Mouse (Mus musculus) WW6 (cell line): ENCODE measurements around the gene Frmd4a.

Source experiments
- DNase-seq: peaks from one replicate; pipeline ENCODE4 v3.0.0-alpha.2; 2013; ENCODE audit warnings: low read depth, low spot score

Gene Frmd4a

DNA sequence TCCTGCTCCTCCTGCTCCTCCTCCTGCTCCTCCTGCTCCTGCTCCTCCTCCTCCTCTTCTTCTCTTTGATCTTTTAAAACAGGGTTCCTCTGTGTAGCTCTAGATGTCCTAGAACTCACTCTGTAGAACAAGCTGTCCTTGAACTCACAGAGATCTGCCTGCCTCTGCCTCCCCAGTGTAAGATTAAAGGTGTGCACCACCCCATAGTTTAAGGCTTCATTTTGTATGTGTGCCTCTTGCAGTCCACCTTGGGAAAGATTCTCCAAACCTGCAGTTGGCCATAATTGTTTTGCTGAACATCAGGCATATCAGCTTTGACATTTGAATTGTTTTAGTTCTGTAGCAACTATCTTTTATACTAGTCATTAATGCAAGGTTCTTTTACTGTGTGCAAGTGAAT lies 501.0 kb downstream of the Frmd4a start:
- DNase-seq: no peak

DNA sequence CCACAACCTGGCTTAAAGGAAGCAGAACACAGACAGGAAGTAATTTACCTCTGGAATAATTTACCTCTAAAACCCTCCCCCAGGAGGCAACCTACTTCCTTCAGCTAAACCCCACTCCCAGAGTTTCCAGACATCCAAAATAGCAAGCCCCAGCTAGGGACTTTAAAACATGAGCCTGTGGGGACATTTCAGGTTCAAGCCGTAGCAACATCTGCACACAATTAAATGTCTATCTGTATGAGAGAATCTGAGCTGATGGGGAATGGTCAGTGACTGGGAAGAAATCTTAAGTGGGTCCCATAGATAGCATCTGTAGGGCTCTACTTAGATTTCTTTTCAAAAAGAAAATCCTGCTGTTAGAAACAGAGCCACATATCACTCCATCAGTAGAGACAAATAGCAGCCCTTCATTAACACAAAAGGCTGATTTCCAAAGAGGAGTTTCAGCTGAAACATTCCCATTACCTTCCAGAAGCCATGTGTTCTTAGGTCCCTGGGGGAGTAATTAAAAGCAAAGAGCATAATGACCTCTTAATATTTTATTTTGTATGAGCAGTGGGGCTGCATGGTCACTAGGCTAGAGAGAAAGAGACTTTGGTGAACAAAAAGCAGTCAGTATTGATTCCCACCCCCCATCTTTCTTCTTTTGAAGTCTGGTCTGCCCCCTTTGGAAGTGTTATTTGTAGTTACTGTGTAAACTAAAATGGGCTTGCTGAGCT lies 505.4 kb downstream of the Frmd4a start:
- no peak for DNase-seq

DNA sequence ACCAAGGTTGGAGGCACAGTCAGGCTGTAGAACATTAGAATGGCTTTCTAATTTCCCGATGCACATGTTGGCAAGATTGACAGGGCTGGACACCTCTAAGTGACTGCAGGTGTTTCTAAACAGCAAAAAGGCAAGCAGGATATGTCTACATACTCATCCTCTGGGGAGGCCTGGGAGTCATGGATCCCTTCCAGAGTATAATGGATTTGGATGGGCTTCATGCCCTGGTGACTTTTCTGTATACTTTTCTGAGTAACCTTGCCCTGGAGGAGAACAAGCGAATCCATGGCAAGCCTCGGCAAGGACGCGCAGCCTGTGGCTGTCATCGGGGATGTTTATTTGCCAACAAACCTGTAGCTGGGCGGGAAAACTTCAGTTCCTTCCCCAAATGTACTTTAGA lies 509.6 kb downstream of the Frmd4a start:
- DNase-seq: no peak

DNA sequence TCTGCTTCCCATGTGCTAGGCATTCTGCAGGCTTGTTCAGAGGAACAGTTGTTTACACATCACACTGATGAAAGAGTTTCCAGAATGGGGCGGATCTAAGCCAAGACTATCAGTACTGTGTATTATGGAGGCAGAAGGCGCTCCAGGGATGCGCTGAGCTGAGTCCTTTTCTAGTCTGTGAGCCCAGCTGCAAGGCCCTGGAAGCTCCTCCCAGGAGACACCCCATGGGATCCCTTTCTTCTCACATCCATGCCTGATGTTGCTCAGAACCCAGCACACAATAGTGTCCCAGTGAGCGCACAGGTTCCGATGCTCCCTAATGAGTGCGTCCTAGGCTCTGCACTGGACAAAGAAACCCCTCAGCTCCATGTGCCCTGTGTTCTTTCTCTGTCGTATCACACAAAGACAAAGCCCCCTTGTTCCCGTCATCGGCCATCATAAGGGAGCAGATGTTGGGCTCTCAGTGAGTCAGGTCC lies 511.8 kb downstream of the Frmd4a start:
- no peak for DNase-seq

DNA sequence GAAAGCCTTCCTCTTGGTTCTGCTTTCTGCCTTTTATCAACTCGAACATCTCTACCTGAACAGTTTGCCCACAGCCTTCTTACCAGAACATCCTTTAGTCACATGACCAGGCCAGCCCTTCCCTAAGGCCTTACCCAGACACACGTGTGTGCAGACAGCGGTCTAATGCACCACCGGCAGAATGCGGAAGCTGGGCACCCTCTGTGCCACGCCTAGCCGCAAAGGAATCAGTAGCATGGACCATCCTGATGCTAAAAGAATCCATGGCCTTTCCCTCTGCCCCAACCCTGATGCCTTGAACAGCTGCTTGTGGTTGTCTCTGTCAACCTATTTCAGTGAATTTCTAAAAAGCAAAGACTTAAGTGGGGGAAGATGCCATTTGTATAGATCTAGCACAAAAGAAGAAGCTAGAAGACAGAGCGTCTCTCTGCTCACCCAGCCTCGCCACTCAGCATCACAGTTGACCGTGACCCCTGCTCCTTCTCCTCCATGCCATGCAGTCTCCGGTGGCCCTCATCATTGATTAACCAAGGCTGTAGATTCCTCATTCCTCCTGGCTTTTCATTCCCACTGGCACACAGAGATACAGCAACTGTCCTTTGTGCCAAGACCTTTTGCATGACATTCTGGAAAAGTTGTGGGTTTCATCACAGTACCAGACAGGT lies 514.1 kb downstream of the Frmd4a start:
- DNase-seq: no peak

DNA sequence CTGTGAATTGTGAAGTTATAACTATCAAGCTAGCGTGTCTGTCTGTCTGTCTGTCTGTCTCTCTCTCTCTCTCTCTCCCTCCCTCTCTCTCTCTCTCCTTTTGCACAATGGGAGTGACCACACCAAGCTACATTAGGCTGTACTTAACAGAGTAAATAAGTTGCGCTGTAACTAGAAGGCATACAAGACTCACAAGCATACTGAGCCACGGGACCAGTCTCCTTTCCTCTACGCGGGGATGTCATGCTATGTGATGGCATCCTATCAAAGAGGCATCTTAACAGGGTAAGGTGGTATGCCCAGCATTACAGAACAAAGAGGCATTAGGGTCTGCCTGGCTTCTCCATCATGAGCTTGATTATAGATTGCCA lies 514.7 kb downstream of the Frmd4a start:
- DNase-seq: no peak

DNA sequence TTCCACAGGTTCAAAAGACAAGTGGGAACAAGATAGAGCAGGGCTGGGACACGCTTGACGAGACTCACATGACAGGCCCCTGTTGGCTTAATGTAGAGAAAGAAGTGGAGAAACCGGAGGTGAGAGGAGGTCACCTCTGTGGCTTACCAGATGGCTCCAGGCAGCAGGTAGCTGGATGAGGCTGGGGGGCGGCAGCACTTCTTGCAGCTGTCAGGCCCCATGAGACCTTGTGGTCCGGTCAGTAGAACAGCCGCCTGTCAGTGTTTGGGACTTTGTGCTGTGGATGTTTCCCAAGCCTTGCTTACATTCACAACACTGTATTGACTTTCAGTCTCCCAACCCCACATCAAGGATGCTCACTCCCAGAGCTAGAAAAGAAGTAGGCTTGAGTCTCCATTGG lies 515.4 kb downstream of the Frmd4a start:
- DNase-seq: no peak

DNA sequence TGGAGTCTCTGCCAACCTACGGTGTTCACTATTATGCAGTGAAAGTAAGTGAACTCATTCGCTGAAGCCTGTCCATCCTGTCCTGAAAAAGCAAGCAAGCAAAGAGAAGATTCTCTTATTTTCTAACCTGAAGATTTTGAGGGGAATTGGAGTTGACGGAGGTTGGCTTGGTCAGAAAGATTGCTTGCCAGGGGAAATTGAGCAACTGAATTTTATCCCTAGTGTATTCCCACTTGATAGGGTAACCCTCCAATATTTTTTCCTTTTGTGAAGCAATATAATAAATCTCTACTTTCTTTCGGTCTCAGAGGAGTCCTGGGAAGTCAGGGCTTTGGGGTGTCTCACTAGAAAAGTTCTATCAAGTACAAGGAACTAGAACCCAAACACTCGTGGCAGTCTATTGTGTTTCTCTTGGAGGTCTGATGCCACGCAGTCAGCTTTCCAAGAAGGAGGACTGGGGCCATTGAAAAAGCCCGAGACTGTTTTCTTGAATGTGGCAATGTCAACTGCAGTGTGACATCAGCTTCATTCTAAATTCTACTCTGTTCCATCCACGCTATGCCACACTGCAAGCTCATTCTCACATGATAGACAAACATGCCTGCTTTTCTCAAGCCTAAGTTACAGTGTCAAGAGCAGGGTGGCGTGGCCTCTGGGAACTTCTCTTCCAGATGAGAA lies 517.8 kb downstream of the Frmd4a start:
- DNase-seq: no peak

DNA sequence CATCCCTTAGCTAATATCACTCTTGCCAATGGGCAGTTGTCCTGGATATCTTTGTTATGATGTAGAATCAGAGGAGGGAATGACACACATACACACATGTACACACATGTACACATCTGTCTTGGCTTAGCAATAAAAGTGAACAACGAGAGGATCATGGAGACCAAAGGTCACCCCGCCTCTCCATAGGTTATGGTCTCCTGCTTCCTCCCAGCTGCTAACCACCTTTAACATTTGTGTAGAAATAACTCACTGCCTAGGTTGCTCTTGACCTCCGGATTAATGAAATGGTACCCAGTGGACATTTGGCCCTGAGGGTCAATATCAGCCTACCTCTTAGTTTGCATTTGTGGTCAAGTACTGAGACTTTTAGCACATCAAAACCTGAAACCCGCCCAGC lies 523.8 kb downstream of the Frmd4a start:
- no peak for DNase-seq

DNA sequence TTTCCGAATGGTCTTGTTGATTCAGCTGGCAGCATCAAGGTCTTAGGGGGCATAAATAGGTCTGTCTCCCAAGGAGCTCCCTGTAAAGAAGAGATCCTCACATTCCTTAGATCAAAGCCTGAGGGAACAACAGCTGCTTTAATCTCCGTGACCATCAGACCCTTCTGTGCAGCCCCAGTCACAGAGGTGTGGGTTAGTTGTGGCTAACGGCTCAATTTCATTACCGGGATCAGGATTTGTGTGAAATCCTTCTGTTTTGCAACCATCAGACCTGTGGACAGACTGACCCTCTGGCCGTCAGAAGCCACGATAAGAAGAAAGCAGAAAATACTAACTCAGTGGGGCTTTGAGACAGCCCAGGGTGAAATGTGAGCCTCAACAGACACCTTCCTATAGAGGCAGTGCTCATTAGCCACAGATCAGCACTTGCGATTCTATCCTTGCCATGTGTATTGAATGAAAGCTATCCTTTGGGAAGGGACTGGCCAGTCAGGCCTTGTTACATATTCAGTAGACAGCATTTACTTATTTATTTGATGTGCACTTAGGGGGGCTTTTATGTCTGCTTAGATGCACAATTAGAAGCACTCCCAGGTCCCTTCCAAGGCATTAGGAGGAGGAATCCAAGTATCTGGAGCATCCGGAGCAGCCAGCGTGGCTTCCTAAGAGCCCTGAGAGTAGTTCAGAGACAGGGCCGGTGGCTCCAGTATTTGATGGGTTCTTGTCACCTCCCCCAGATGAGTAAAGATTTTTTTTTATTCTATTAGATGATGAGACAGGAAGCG lies 524.5 kb downstream of the Frmd4a start:
- DNase-seq: no peak

DNA sequence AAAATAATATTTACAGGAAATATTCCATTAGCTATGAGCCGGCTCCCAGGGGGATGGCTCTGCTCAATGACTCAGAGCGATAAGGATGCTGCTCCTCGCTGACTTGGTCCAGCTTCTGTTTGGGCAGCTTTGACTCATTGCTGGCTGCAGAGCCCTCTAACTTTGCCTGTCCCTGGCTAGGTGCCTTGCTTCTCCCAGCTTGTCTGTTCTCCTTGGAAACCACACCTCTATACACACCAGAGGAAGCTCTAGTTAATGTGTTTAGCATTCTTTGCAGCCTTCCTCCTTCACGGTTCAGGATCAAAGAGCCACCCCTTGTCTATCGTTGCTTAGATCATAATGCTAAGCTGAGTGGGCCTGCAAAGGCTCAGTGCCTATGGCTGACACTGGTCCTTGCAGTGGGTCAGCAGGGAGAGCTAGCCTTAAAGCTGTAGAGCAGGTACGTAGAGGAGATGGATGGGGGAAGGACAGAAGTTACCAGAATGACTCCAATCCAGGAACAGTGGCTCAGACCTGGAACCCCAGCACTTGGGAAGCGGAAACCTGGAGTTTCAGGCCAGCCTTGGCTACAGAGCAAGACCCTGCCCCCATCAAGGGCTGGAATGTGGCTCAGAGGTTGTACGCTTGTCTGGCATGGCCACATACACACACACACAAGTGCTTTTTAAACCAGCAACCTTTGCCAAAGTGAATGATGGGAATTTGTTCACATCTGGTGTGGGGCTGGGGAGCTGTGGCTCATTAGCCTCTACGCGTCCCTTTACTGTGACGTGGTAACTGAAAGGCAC lies 525.3 kb downstream of the Frmd4a start:
- no peak for DNase-seq

DNA sequence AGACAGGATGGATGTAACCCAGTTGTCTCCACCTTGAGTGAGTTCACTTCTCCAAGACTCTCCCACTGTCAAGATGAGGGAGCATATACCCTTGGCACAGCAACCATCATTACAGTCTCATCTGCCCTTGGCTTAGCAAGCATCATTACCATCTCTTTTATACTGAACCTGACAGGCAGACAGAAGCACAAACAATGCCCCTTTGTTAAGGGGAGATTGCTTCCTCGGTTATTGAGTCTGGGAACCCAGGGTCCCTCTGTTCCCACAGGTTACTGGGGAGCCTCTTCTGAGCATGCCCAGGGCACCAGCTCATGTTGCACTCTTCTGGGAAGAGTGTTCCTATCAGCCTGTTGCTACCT lies 525.9 kb downstream of the Frmd4a start:
- no peak for DNase-seq

DNA sequence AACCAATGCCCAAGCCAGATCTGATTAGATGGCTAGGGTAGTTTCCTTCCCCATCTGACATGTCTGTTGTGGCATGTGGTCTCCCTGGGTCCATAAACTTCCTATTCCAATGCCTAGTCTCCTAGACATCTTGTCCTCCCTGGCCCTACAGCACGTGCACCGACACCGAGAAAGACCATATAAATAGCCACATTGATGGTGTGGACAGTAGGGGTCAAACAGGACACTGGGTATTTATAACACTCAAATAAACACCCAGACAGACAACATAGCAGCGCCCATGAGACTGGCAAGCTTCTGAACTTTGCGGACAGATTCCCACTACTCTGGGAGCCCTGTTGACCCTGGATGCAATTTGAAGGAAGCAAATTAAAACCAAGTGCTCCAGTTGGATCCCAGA lies 526.8 kb downstream of the Frmd4a start:
- DNase-seq: no peak

DNA sequence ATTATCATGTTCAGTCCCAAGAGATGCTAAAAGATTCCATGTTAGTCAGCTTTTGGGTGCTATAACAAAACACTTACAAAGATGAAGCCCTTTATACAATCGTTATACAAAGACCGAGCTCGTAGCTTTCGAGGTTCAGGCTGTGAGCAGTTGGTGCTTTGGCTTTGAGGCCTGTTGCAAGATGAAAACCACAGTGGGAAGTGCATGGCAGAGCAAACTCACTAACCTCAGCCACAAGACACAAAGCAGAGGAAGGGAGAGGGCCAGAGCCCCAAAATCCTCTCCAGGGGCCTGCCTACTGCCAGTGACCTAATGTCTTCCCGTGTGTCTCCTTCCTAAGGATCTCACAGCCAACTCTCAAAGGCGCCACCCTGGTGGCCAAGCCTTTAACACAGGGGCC lies 527.7 kb downstream of the Frmd4a start:
- no peak for DNase-seq

DNA sequence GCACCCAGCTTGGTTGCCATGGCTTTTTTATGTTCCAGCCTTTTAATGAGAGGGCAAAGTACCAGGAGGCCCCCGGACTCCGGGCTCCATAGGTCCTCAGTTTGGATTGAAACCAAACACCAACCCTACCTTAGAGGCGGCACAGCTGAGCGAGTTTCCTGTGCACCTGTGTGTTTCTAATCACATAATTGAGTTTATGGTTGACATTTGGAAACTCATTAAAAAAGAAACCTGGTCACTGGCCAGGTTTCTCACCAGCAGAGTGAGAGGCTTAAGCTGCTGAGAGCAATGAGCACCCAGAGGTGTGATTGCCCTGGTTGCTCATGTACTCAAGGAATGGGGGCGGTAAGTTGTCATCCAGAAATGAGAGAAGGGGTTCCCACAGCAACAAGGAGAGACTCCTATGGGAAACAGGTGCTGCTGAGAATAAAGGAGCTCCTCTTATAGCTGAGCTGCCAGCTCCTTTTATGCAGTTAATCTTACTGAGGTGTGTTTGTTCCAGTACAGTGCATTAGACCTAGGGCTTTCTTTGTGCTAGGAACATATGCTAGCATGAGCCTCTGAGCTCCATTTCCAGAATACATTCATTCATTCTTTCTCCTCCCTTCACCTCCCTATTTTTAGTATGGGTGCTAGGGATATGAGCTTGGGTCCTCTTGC lies 529.6 kb downstream of the Frmd4a start:
- DNase-seq: no peak

DNA sequence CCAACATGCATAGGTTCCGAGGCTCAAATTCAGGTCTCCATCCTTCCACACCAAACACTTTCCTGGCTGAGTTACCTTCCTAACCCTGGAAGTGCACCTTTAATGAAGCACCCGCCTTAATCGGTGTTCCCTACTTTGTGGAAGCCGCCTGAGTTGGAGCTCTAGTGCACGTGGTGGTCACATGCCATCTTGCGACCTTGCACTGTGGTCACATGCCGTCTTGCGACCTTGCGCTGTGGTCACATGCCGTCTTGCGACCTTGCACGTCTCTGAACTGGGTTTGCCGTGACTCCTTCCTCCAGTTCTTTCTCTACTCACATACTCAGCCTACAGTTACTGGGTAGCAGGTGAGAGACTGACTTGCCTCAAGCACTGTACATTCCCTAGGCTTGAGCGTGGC lies 531.8 kb downstream of the Frmd4a start:
- no peak for DNase-seq

DNA sequence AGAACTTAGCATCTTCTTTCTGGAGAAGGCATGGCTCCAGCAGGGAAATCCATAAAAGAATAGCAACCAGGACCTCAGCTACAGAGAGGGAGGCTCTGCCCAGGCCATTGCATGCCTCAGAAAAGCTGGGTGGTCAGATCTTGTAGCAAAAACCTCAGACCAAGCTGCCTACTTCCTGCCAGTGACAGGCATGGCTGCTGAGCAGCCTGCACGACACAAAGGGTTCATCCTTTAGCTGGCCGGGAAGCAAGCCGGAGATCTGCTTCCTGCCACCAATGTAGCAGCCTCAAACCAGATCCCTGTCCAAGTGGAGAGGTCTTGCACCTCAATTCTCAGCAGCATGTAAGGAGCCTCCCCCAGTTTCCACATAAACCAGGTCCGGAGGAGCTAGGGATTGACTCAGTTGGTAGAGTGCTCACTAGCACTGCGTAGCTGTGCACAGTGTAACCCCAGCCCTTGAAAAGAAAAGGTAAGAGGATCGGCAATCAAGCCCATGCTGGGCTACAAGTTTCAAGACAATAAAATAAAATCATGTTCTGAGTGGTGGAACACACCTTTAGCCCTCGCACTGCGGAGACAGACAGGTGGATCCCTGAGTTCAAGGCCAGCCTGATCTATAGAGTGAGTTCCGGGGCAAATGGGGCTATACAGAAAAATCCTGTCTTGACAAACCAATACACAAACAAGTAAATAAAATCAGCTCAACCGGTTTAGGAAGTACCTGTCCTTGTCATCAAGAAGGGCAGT lies 532.7 kb downstream of the Frmd4a start:
- no peak for DNase-seq

DNA sequence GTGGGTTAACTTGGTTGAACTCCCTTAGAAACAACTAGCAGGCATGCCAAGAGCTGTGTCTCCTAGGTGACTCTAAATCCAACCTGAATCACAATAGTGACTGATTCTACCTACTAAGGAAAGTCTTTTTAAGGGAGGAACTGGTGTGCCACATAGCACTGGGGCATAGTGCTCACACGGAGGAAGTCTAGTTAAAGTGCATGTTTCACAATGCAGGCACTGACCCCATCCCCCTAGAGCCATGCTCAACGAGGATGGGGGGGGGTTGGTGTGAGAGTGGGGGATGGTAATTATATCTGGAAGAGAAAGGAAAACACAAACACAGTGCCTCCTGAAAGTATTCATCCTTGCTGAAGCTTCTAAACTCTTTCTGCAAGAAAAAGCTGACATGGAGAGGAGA lies 533.9 kb downstream of the Frmd4a start:
- no peak for DNase-seq

DNA sequence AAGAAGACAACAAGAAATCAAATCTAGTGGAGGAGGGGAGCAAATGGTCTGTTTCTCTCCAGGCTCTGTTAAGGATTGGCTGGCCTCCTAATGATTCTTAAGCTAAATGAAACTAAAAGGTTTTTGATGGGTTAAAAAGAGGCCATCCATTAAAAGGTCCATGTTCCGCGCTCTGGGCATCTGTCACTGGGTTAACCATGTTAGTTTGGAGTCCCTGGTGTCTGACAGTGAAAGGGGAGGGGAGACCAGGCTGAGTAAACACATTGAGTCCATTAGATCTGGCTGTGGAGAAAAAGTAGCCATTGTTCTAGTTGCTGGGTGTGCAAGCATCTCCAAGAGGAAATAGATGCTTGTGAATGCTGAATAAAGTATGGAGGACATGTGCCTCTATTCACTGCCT lies 534.3 kb downstream of the Frmd4a start:
- DNase-seq: no peak

DNA sequence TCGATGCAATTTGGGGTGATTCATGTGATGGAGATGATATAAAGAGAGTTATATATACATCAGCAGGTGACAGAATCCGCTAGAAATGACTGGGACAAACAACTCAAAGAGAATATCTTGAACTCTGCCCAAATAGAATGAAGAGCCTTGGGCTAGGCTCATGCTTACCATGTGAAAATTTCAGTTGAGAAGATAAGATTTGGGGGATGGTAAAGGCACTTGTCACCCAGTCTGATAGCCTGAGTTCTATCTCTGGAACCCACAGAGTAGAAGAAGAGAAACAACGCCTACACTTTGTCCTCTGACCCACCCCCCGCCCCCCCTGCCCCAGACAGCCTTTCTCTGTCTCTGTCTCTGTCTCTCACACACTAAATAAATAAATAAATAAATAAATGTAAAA lies 535.0 kb downstream of the Frmd4a start:
- DNase-seq: no peak
